Mouse (Mus musculus) kidney, embryonic 14.5 days (tissue): Measurements from ENCODE around the gene Sstr4. TPM values are rescaled to one million over a fixed set of nuclear protein-coding genes. Genes with fewer than 3 reads are reported as not detected.

Source experiments
- ATAC-seq: fragments of 200-750 bp; cut with Nextera tagmentation; 2 replicates; pipeline ENCODE4 v1.8.0; 2017; ENCODE audit warnings: moderate number of reproducible peaks, mild to moderate bottlenecking, moderate TSS enrichment, moderate library complexity; ENCODE audit not compliant: low FRiP score, low TSS enrichment
- H3K27ac ChIP-seq: fragments of 300-500 bp; sonication (generic); 2 replicates; pipeline ENCODE4 v1.5.1; 2014; ENCODE audit warnings: low read depth, mild to moderate bottlenecking, low read length, moderate library complexity, mixed read lengths
- H3K27me3 ChIP-seq: fragments of 300-500 bp; sonication (generic); 2 replicates; pipeline ENCODE4 v1.6.1; 2014; ENCODE audit warnings: mild to moderate bottlenecking, low read length; ENCODE audit not compliant: control insufficient read depth, insufficient read depth
- H3K36me3 ChIP-seq: fragments of 300-500 bp; sonication (generic); 2 replicates; pipeline ENCODE4 v1.6.1; 2014; ENCODE audit warnings: low read length, mixed read lengths; ENCODE audit not compliant: control insufficient read depth, insufficient read depth
- H3K4me1 ChIP-seq: fragments of 300-500 bp; sonication (generic); 2 replicates; pipeline ENCODE4 v1.6.1; 2014; ENCODE audit warnings: low read length, mixed read lengths; ENCODE audit not compliant: control insufficient read depth, insufficient read depth
- H3K4me2 ChIP-seq: fragments of 300-500 bp; sonication (generic); replicated peaks from 2 replicates; pipeline ENCODE4 v1.6.1; 2014; ENCODE audit warnings: low read depth, mild to moderate bottlenecking, low read length
- H3K4me3 ChIP-seq: fragments of 300-500 bp; sonication (generic); 2 replicates; pipeline ENCODE4 v1.5.1; 2014; ENCODE audit warnings: mild to moderate bottlenecking, low read length
- H3K9ac ChIP-seq: fragments of 300-500 bp; sonication (generic); 2 replicates; pipeline ENCODE4 v1.6.1; 2014; ENCODE audit warnings: low read depth, mild to moderate bottlenecking, low read length, moderate library complexity
- H3K9me3 ChIP-seq: fragments of 300-500 bp; sonication (generic); 2 replicates; pipeline ENCODE4 v1.6.1; 2016; ENCODE audit warnings: low read length; ENCODE audit not compliant: control insufficient read depth
- WGBS: fragments of 180-500 bp; shearing (Covaris S2); extraction: QIAGEN DNeasy Blood & Tissue Kit; methylation state at CpG from one replicate; pipeline ENCODE4 v1.1.7; 2014; 5-methylcytosine and 5-hydroxymethylcytosine counted together
- polyA plus RNA-seq: library from polyadenylated mRNA; unstranded; fragments of >200 nt; fragmentation: Nextera tagmentation; extraction: Ambion mirVana; gene quantifications from 2 replicates; pipeline ENCODE4 v1.2.1, GENCODE M21; 2014

Sstr4 gene
- polyA plus RNA-seq, 1 experiment from 2014 or later = 0.45 TPM

- no peak overlapping the region for H3K4me3 ChIP-seq
- no peak overlapping the region for H3K9ac ChIP-seq
- no peak overlapping the region for H3K27ac ChIP-seq
- peaks cover 26% of the 10 kb centered on the region for H3K27me3 ChIP-seq
- 76% methylated on average over 5 of the region's 5 CpGs for WGBS
- no peaks in the 10 kb centered on the region for H3K9me3 ChIP-seq
- no peak for ATAC-seq
- H3K4me2 ChIP-seq = no peak overlapping the region
- H3K4me1 ChIP-seq = peaks cover 16% of the 10 kb centered on the region
- no peaks in the 10 kb centered on the region for H3K36me3 ChIP-seq
Measured at GRCm38 (mm10) chr2:148404906-148405305, 9.8 kb downstream of the Sstr4 start.

GRCm38 (mm10) chr2:148406160-148406970, 11.2 kb downstream of the Sstr4 start:
- Histone ChIP-seq H3K9me3 (no peaks in the 10 kb centered on the region), H3K4me2 (peak overlapping the region; percentile 70), H3K9ac (no peak overlapping the region), H3K36me3 (no peaks in the 10 kb centered on the region), H3K4me3 (peak overlapping the region; percentile 41), H3K27ac (no peak overlapping the region), H3K27me3 (peaks cover 26% of the 10 kb centered on the region), H3K4me1 (peaks cover 16% of the 10 kb centered on the region)
- no peak for ATAC-seq
- 9% methylated on average over 34 of the region's 34 CpGs for WGBS

- peaks cover 16% of the 10 kb centered on the region for H3K4me1 ChIP-seq
- H3K4me3 ChIP-seq = peak overlapping the region; percentile 41
- 4% methylated on average over 55 of the region's 55 CpGs for WGBS
Measured at GRCm38 (mm10) chr2:148406971-148407869, 12.1 kb downstream of the Sstr4 start.

GRCm38 (mm10) chr2:148407870-148408760, 13.0 kb downstream of the Sstr4 start, which contains the start of gene Thbd:
Gene Thbd, minus strand, starts transcription at chr2:148408188.
- Histone ChIP-seq H3K9me3 (no peaks in the 10 kb centered on the region), H3K9ac (peak within 1 kb of the TSS; percentile 48), H3K4me3 (peak within 1 kb of the TSS; percentile 41), H3K4me1 (peaks cover 16% of the 10 kb centered on the region), H3K4me2 (peak within 1 kb of the TSS; percentile 70), H3K36me3 (no peaks in the 10 kb centered on the region), H3K27ac (no peak within 1 kb of the TSS), H3K27me3 (peaks cover 26% of the 10 kb centered on the region)
- WGBS = 2% methylated on average over 35 of the region's 35 CpGs
- ATAC-seq = peak; percentile 71

More at GRCm38 (mm10) chr2:148406971-148407869, 12.1 kb downstream of the Sstr4 start:
- peak; percentile 58 for ATAC-seq
- no peaks in the 10 kb centered on the region for H3K36me3 ChIP-seq
- peaks cover 26% of the 10 kb centered on the region for H3K27me3 ChIP-seq
- H3K9ac ChIP-seq = peak overlapping the region; percentile 48
- peak overlapping the region; percentile 70 for H3K4me2 ChIP-seq
- H3K9me3 ChIP-seq = no peaks in the 10 kb centered on the region
- no peak overlapping the region for H3K27ac ChIP-seq

- Histone ChIP-seq H3K4me2 (peak overlapping the region; percentile 70; the same call in 1 of the 2 replicates), H3K4me3 (no peak overlapping the region; the same call in 1 of the 2 replicates), H3K4me1 (peaks cover 16% of the 10 kb centered on the region), H3K9ac (no peak overlapping the region), H3K9me3 (no peaks in the 10 kb centered on the region), H3K36me3 (no peaks in the 10 kb centered on the region), H3K27me3 (peaks cover 26% of the 10 kb centered on the region), H3K27ac (no peak overlapping the region)
- 16% methylated on average over 6 of the region's 6 CpGs for WGBS
- no peak for ATAC-seq
Measured at GRCm38 (mm10) chr2:148408761-148409120, 13.6 kb downstream of the Sstr4 start.

- Histone ChIP-seq H3K4me2 (no peak overlapping the region), H3K4me1 (peaks cover 16% of the 10 kb centered on the region), H3K27me3 (peaks cover 24% of the 10 kb centered on the region), H3K9me3 (no peaks in the 10 kb centered on the region), H3K4me3 (no peak overlapping the region), H3K36me3 (no peaks in the 10 kb centered on the region), H3K9ac (no peak overlapping the region), H3K27ac (no peak overlapping the region)
- ATAC-seq = peak; percentile 77
- 28% methylated on average over 9 of the region's 9 CpGs for WGBS
Measured at GRCm38 (mm10) chr2:148409141-148409540, 14.0 kb downstream of the Sstr4 start.

- peaks cover 16% of the 10 kb centered on the region for H3K4me1 ChIP-seq
- peaks cover 22% of the 10 kb centered on the region for H3K27me3 ChIP-seq
- no peak for ATAC-seq
- H3K4me2 ChIP-seq = no peak overlapping the region
- no peaks in the 10 kb centered on the region for H3K36me3 ChIP-seq
- H3K9ac ChIP-seq = no peak overlapping the region
- no peak overlapping the region for H3K4me3 ChIP-seq
- 83% methylated on average over 1 of the region's 1 CpGs for WGBS
- no peak overlapping the region for H3K27ac ChIP-seq
- no peaks in the 10 kb centered on the region for H3K9me3 ChIP-seq
Measured at GRCm38 (mm10) chr2:148409821-148410220, 14.7 kb downstream of the Sstr4 start.

GRCm38 (mm10) chr2:148419151-148419550, 24.0 kb downstream of the Sstr4 start:
- H3K4me2 ChIP-seq = no peak overlapping the region
- H3K36me3 ChIP-seq = no peaks in the 10 kb centered on the region
- H3K27ac ChIP-seq = no peak overlapping the region
- H3K9ac ChIP-seq = no peak overlapping the region
- H3K4me1 ChIP-seq = no peaks in the 10 kb centered on the region
- H3K4me3 ChIP-seq = no peak overlapping the region
- WGBS = 80% methylated on average over 3 of the region's 3 CpGs
- no peaks in the 10 kb centered on the region for H3K9me3 ChIP-seq
- no peaks in the 10 kb centered on the region for H3K27me3 ChIP-seq
- ATAC-seq = no peak
